Mouse (Mus musculus) ES-Bruce4 (cell line): ENCODE measurements around the gene Ippk.

Source experiments
- CTCF ChIP-seq: IDR thresholded peaks from one replicate; pipeline ENCODE4 v1.8.1; 2011; ENCODE audit warnings: low read depth, low read length
- EP300 ChIP-seq: IDR thresholded peaks from 2 replicates; pipeline ENCODE4 v1.6.1; 2011; ENCODE audit warnings: low read depth, low read length; ENCODE audit not compliant: insufficient read depth
- POLR2A ChIP-seq: IDR thresholded peaks from one replicate; pipeline ENCODE4 v1.8.1; 2011; ENCODE audit warnings: low read length; ENCODE audit not compliant: insufficient read depth

GRCm38 (mm10) chr13:49420754-49421605 is at the start of gene Ippk:
- no peak for TF ChIP-seq CTCF
- no peak for TF ChIP-seq EP300
- peak; percentile 45 for TF ChIP-seq POLR2A
